Mouse (Mus musculus) liver, postnatal 0 days (tissue): ENCODE results near the gene Gstcd. TPM values are rescaled to one million over a fixed set of nuclear protein-coding genes. Genes with fewer than 3 reads are reported as not detected.

Experiments
- ATAC-seq: fragments of 200-750 bp; cut with Nextera tagmentation; 2 replicates; pipeline ENCODE4 v1.8.0; 2017; ENCODE audit warnings: mild to moderate bottlenecking, moderate library complexity
- DNase-seq: peaks from one replicate; pipeline ENCODE4 v3.0.0-alpha.2; 2016
- H3K27ac ChIP-seq: fragments of 300-500 bp; sonication (generic); 2 replicates; pipeline ENCODE4 v1.5.1; 2014; ENCODE audit warnings: antibody characterized with exemption, moderate library complexity, mild to moderate bottlenecking, low read depth
- H3K27me3 ChIP-seq: fragments of 300-500 bp; sonication (generic); 2 replicates; pipeline ENCODE4 v1.6.1; 2014; ENCODE audit warnings: low read length, control low read depth, mixed read lengths; ENCODE audit not compliant: insufficient read depth
- H3K36me3 ChIP-seq: fragments of 300-500 bp; sonication (generic); replicated peaks from 2 replicates; pipeline ENCODE4 v1.6.1; 2014; ENCODE audit warnings: mild to moderate bottlenecking, control low read depth, low read length, moderate library complexity, mixed read lengths; ENCODE audit not compliant: insufficient read depth
- H3K4me1 ChIP-seq: fragments of 300-500 bp; sonication (generic); 2 replicates; pipeline ENCODE4 v1.6.1; 2014; ENCODE audit warnings: antibody characterized with exemption, mild to moderate bottlenecking, control low read depth; ENCODE audit not compliant: insufficient read depth
- H3K4me2 ChIP-seq: fragments of 300-500 bp; sonication (generic); 2 replicates; pipeline ENCODE4 v1.6.1; 2014; ENCODE audit warnings: low read depth, mild to moderate bottlenecking, low read length, moderate library complexity, mixed read lengths
- H3K4me3 ChIP-seq: fragments of 300-500 bp; sonication (generic); 2 replicates; pipeline ENCODE4 v1.5.1; 2014; ENCODE audit warnings: low read depth, low read length
- H3K9ac ChIP-seq: fragments of 300-500 bp; sonication (generic); replicated peaks from 2 replicates; pipeline ENCODE4 v1.6.1; 2014; ENCODE audit warnings: mild to moderate bottlenecking, moderate library complexity
- H3K9me3 ChIP-seq: fragments of 300-500 bp; sonication (generic); 2 replicates; pipeline ENCODE4 v1.6.1; 2016; ENCODE audit warnings: mild to moderate bottlenecking, control low read depth, low read length, mixed read lengths
- CTCF ChIP-seq: sonication (generic); IDR thresholded peaks from 2 replicates; pipeline ENCODE4 v1.5.1; 2016; ENCODE audit warnings: antibody characterized with exemption, low read depth
- EP300 ChIP-seq: IDR thresholded peaks from 2 replicates; pipeline ENCODE4 v1.6.1; 2016; ENCODE audit warnings: antibody characterized with exemption, low read depth, mild to moderate bottlenecking
- WGBS: fragments of 180-500 bp; shearing (Covaris S2); extraction: QIAGEN DNeasy Blood & Tissue Kit; methylation state at CpG from one replicate; pipeline ENCODE4 v1.1.7; 2014; ENCODE audit not compliant: insufficient replicate concordance; 5-methylcytosine and 5-hydroxymethylcytosine counted together
- polyA plus RNA-seq: library from polyadenylated mRNA; unstranded; fragments of >200 nt; fragmentation: Nextera tagmentation; extraction: Ambion mirVana; gene quantifications from 2 replicates; pipeline ENCODE4 v1.2.1, GENCODE M21; 2015

The Gstcd gene
- 1.4 and 1.6 TPM in 2 replicates for polyA plus RNA-seq

- no peak for TF ChIP-seq CTCF
- peak; percentile 31; the same call in 1 of the 2 replicates for TF ChIP-seq EP300
- DNase-seq (peak; percentile 92), ATAC-seq (peak; percentile 98)
- Histone ChIP-seq H3K4me3 (peak within 1 kb of the TSS; percentile 90), H3K4me2 (peak within 1 kb of the TSS; percentile 92), H3K9me3 (no peaks in the 10 kb centered on the region), H3K9ac (peak within 1 kb of the TSS; percentile 84), H3K4me1 (peaks cover 24% of the 10 kb centered on the region), H3K27me3 (no peaks in the 10 kb centered on the region), H3K36me3 (no peaks in the 10 kb centered on the region; the same call in 1 of the 2 replicates), H3K27ac (peak within 1 kb of the TSS; percentile 92)
- WGBS, result under 1% methylated on average over 53 of the region's 53 CpGs
Observed at GRCm38 (mm10) chr3:133091664-133092273, at the start of gene Gstcd, which contains the start of gene Ints12. Gene Gstcd, minus strand, starts transcription at chr3:133092033. Gene Ints12, plus strand, starts transcription at chr3:133091840.

- no peak overlapping the region for H3K4me3 ChIP-seq
- no peak overlapping the region for H3K4me2 ChIP-seq
- H3K9me3 ChIP-seq, result no peaks in the 10 kb centered on the region
- 72% methylated on average over 8 of the region's 8 CpGs for WGBS
- H3K27ac ChIP-seq, result no peak overlapping the region
- DNase-seq, result no peak
- no peaks in the 10 kb centered on the region for H3K4me1 ChIP-seq
- no peaks in the 10 kb centered on the region for H3K36me3 ChIP-seq
- ATAC-seq, result no peak
- TF ChIP-seq CTCF (no peak), EP300 (no peak)
- no peak overlapping the region for H3K9ac ChIP-seq
- no peaks in the 10 kb centered on the region for H3K27me3 ChIP-seq
Observed at GRCm38 (mm10) chr3:133132611-133133010, 40.8 kb upstream of the Gstcd start.

DNA sequence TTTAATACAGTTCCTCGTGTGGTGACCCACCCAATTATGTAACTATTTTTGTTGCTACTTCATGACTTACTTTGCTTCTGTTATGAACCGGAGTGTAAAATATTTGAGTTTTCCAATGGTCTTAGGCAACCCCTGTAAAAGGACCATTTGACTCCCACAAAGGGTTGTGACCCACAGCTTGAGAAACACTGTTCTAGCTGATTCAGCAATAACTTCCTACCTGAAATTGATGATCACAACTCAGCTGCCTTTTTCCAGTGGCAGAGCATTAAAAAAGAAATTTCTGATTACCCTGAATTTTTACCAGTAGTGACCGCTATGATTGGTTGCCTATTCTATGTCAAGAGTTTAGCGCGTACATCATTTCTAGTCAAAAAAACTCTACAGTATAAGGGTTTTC is 39.5 kb upstream of the Gstcd start:
- ATAC-seq (no peak), DNase-seq (no peak)
- Histone ChIP-seq H3K9ac (no peak overlapping the region), H3K9me3 (no peaks in the 10 kb centered on the region), H3K4me3 (no peak overlapping the region), H3K27me3 (no peaks in the 10 kb centered on the region), H3K36me3 (no peaks in the 10 kb centered on the region), H3K4me1 (no peaks in the 10 kb centered on the region), H3K27ac (no peak overlapping the region), H3K4me2 (no peak overlapping the region)
- TF ChIP-seq CTCF, result no peak
- TF ChIP-seq EP300, result no peak
- 83% methylated on average over 5 of the region's 5 CpGs for WGBS

DNA sequence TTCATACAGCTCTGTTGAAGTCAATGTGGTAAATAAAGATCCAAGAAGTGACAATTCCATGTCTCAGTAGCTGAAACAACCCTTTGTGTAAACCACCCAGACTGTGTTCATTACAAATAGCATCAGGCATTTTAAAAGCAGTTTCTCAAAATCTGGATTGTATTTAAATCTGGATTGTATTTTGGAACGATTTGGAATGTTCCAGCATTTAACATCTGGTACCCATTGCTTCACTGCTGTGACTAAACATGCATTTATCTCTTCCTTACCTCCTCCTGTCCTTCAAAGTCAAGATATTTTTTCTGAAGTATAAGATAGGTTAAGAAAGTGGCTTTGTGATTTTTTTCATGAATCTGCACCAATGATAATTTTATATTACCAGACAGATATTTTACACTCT is 21.4 kb upstream of the Gstcd start:
- no peak overlapping the region for H3K4me2 ChIP-seq
- DNase-seq (no peak), ATAC-seq (no peak)
- H3K27me3 ChIP-seq, result no peaks in the 10 kb centered on the region
- H3K36me3 ChIP-seq, result peaks cover 17% of the 10 kb centered on the region
- H3K9ac ChIP-seq, result no peak overlapping the region
- no peaks in the 10 kb centered on the region for H3K9me3 ChIP-seq
- H3K4me3 ChIP-seq, result no peak overlapping the region
- no peak overlapping the region for H3K27ac ChIP-seq
- no peaks in the 10 kb centered on the region for H3K4me1 ChIP-seq
- 44% methylated on average over 1 of the region's 1 CpGs for WGBS
- TF ChIP-seq CTCF, result no peak
- no peak for TF ChIP-seq EP300

- H3K36me3 ChIP-seq, result peaks cover 28% of the 10 kb centered on the region
- 20% methylated on average over 2 of the region's 2 CpGs for WGBS
- no peaks in the 10 kb centered on the region for H3K27me3 ChIP-seq
- no peak for DNase-seq
- H3K9me3 ChIP-seq, result no peaks in the 10 kb centered on the region
- TF ChIP-seq CTCF, result peak; percentile 47
- TF ChIP-seq EP300, result no peak
- no peak for ATAC-seq
- no peak overlapping the region for H3K9ac ChIP-seq
- no peak overlapping the region for H3K4me3 ChIP-seq
- H3K4me2 ChIP-seq, result no peak overlapping the region
- no peaks in the 10 kb centered on the region for H3K4me1 ChIP-seq
- H3K27ac ChIP-seq, result no peak overlapping the region
Observed at GRCm38 (mm10) chr3:133111741-133112140, 19.9 kb upstream of the Gstcd start.

- no peak for DNase-seq
- H3K4me2 ChIP-seq, result no peak overlapping the region
- no peak overlapping the region for H3K27ac ChIP-seq
- no peaks in the 10 kb centered on the region for H3K4me1 ChIP-seq
- no peaks in the 10 kb centered on the region for H3K27me3 ChIP-seq
- H3K36me3 ChIP-seq, result peaks cover 35% of the 10 kb centered on the region
- no peak for TF ChIP-seq EP300
- no peak for TF ChIP-seq CTCF
- H3K9ac ChIP-seq, result no peak overlapping the region
- H3K4me3 ChIP-seq, result no peak overlapping the region
- no peaks in the 10 kb centered on the region for H3K9me3 ChIP-seq
- ATAC-seq, result no peak
- WGBS, result 86% methylated on average over 4 of the region's 4 CpGs
Observed at GRCm38 (mm10) chr3:133109844-133110243, 18.0 kb upstream of the Gstcd start.
